Mouse (Mus musculus): ENCODE results near the gene Ppp1r12a.

DNA sequence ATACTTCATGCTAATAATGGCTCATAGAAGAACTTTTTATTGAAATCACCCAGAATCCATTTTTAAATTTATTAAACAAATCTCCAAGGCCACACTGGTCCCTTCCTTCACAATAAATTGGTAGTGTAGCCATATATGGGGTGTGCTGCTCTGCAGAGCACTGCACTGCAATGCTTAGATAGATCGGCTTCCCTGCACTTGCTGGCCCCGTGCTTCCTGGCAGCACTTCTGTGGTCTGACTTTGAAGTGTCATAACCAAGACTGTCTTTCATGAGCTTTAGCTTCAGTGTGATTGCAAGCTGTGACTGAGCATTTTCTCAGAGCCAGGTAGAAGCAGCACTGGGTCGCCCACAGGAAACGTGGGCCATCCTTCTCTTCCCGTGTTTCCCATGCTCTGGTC, 5.8 kb downstream of the Ppp1r12a start:
- no peak for TF ChIP-seq POLR2A (IDR thresholded peaks at IDR 0.05; ENCODE audit: insufficient read depth, low read depth, low read length)
- TF ChIP-seq CTCF (IDR thresholded peaks at IDR 0.05) = no peak
